Mouse (Mus musculus): ENCODE measurements around the gene Gfm2.

The Gfm2 gene

GRCm38 (mm10) chr13:97187693-97188092, 50.0 kb downstream of the Gfm2 start:
- no peak for DNase-seq (ENCODE audit: low read depth, low spot score)

GRCm38 (mm10) chr13:97192649-97193048, 54.9 kb downstream of the Gfm2 start:
- no peak for DNase-seq (ENCODE audit: low read depth, low spot score)

- DNase-seq (ENCODE audit: low read depth, low spot score): no peak
These were observed 55.7 kb downstream of the Gfm2 start for GRCm38 (mm10) chr13:97193420-97193819.

GRCm38 (mm10) chr13:97196186-97196924, 58.6 kb downstream of the Gfm2 start:
- no peak for DNase-seq (ENCODE audit: low read depth, low spot score)

GRCm38 (mm10) chr13:97196925-97197218, 59.1 kb downstream of the Gfm2 start:
- DNase-seq (ENCODE audit: low read depth, low spot score): no peak

GRCm38 (mm10) chr13:97197932-97198562, 60.3 kb downstream of the Gfm2 start, which contains the start of gene Hexb:
Gene Hexb, minus strand, starts transcription at chr13:97198357.
- peak; percentile 79 for DNase-seq (ENCODE audit: low read depth, low spot score)

- DNase-seq (ENCODE audit: low read depth, low spot score): no peak
These were observed 61.4 kb downstream of the Gfm2 start for GRCm38 (mm10) chr13:97199123-97199522.

GRCm38 (mm10) chr13:97201076-97201475, 63.3 kb downstream of the Gfm2 start:
- no peak for DNase-seq (ENCODE audit: low read depth, low spot score)

- no peak for DNase-seq (ENCODE audit: low read depth, low spot score)
These were observed 64.2 kb downstream of the Gfm2 start for GRCm38 (mm10) chr13:97201896-97202295.

- peak; percentile 83 for DNase-seq (ENCODE audit: low read depth, low spot score)
These were observed 67.4 kb downstream of the Gfm2 start for GRCm38 (mm10) chr13:97205052-97205701.

GRCm38 (mm10) chr13:97206046-97206445, 68.3 kb downstream of the Gfm2 start:
- DNase-seq (ENCODE audit: low read depth, low spot score): no peak

- DNase-seq (ENCODE audit: low read depth, low spot score): no peak
These were observed 69.9 kb downstream of the Gfm2 start for GRCm38 (mm10) chr13:97207472-97208111.

- DNase-seq (ENCODE audit: low read depth, low spot score): no peak
These were observed 70.4 kb downstream of the Gfm2 start for GRCm38 (mm10) chr13:97208112-97208478.

GRCm38 (mm10) chr13:97208500-97209010, 70.8 kb downstream of the Gfm2 start:
- DNase-seq (ENCODE audit: low read depth, low spot score): no peak

GRCm38 (mm10) chr13:97214583-97215268, 77.0 kb downstream of the Gfm2 start:
- DNase-seq (ENCODE audit: low read depth, low spot score): no peak

GRCm38 (mm10) chr13:97215563-97215962, 77.8 kb downstream of the Gfm2 start:
- no peak for DNase-seq (ENCODE audit: low read depth, low spot score)

- DNase-seq (ENCODE audit: low read depth, low spot score): peak; percentile 76
These were observed 78.5 kb downstream of the Gfm2 start for GRCm38 (mm10) chr13:97216196-97216595.

- DNase-seq (ENCODE audit: low read depth, low spot score): no peak
These were observed 82.3 kb downstream of the Gfm2 start for GRCm38 (mm10) chr13:97220022-97220421.

- DNase-seq (ENCODE audit: low read depth, low spot score): no peak
These were observed 86.1 kb downstream of the Gfm2 start for GRCm38 (mm10) chr13:97223856-97224255.

GRCm38 (mm10) chr13:97224341-97224982, 86.7 kb downstream of the Gfm2 start:
- DNase-seq (ENCODE audit: low read depth, low spot score): no peak

GRCm38 (mm10) chr13:97225130-97225529, 87.4 kb downstream of the Gfm2 start:
- no peak for DNase-seq (ENCODE audit: low read depth, low spot score)

All from forelimb bud, embryonic 11.5 days (tissue).